Mouse (Mus musculus) neural tube, embryonic 14.5 days (tissue): Measurements from ENCODE around the gene Dbndd1. TPM values are rescaled to one million over a fixed set of nuclear protein-coding genes. Genes with fewer than 3 reads are reported as not detected.

ENCODE experiments used
- ATAC-seq: fragments of 200-750 bp; cut with Nextera tagmentation; 2 replicates; pipeline ENCODE4 v1.8.0; 2017; ENCODE audit warnings: low read depth, mild to moderate bottlenecking, moderate TSS enrichment, moderate library complexity
- H3K27ac ChIP-seq: fragments of 300-500 bp; sonication (generic); 2 replicates; pipeline ENCODE4 v1.5.1; 2014; ENCODE audit warnings: low read depth, mild to moderate bottlenecking, control low read depth, low read length, moderate library complexity, mixed read lengths
- H3K27me3 ChIP-seq: fragments of 300-500 bp; sonication (generic); 2 replicates; pipeline ENCODE4 v1.6.1; 2014; ENCODE audit warnings: low read length; ENCODE audit not compliant: control insufficient read depth, insufficient read depth
- H3K36me3 ChIP-seq: fragments of 300-500 bp; sonication (generic); 2 replicates; pipeline ENCODE4 v1.6.1; 2014; ENCODE audit warnings: low read length, mixed read lengths; ENCODE audit not compliant: control insufficient read depth, insufficient read depth
- H3K4me1 ChIP-seq: fragments of 300-500 bp; sonication (generic); 2 replicates; pipeline ENCODE4 v1.6.1; 2014; ENCODE audit warnings: low read length; ENCODE audit not compliant: control insufficient read depth, insufficient read depth
- H3K4me2 ChIP-seq: fragments of 300-500 bp; sonication (generic); 2 replicates; pipeline ENCODE4 v1.6.1; 2014; ENCODE audit warnings: mild to moderate bottlenecking, low read depth, low read length, control low read depth
- H3K4me3 ChIP-seq: fragments of 300-500 bp; sonication (generic); 2 replicates; pipeline ENCODE4 v1.5.1; 2014; ENCODE audit warnings: low read depth, low read length, control low read depth, mixed read lengths
- H3K9ac ChIP-seq: fragments of 300-500 bp; sonication (generic); replicated peaks from 2 replicates; pipeline ENCODE4 v1.6.1; 2014; ENCODE audit warnings: low read depth, mild to moderate bottlenecking, control low read depth, low read length, mixed read lengths
- H3K9me3 ChIP-seq: fragments of 300-500 bp; sonication (generic); 2 replicates; pipeline ENCODE4 v1.6.1; 2016; ENCODE audit warnings: low read length; ENCODE audit not compliant: control insufficient read depth
- WGBS: fragments of 180-500 bp; shearing (Covaris S2); extraction: QIAGEN DNeasy Blood & Tissue Kit; methylation state at CpG from one replicate; pipeline ENCODE4 v1.1.7; 2014; 5-methylcytosine and 5-hydroxymethylcytosine counted together
- polyA plus RNA-seq: library from polyadenylated mRNA; unstranded; fragments of >200 nt; fragmentation: Nextera tagmentation; extraction: Ambion mirVana; gene quantifications from 2 replicates; pipeline ENCODE4 v1.2.1, GENCODE M21; 2014

Gene Dbndd1
- polyA plus RNA-seq, 1 experiment from 2014 or later = 103 TPM

- Histone ChIP-seq H3K36me3 (peaks cover 89% of the 10 kb centered on the region), H3K9me3 (no peaks in the 10 kb centered on the region), H3K27me3 (no peaks in the 10 kb centered on the region), H3K4me1 (no peaks in the 10 kb centered on the region), H3K4me3 (no peak overlapping the region), H3K4me2 (no peak overlapping the region), H3K27ac (no peak overlapping the region), H3K9ac (no peak overlapping the region)
- no peak for ATAC-seq
- 98% methylated on average over 6 of the region's 6 CpGs for WGBS
Observed at GRCm38 (mm10) chr8:123503801-123504467, 11.3 kb downstream of the Dbndd1 start.

GRCm38 (mm10) chr8:123502192-123502591 lies 13.1 kb downstream of the Dbndd1 start:
- Histone ChIP-seq H3K9ac (no peak overlapping the region), H3K4me3 (no peak overlapping the region), H3K36me3 (peaks cover 78% of the 10 kb centered on the region), H3K4me1 (no peaks in the 10 kb centered on the region), H3K4me2 (no peak overlapping the region), H3K27me3 (no peaks in the 10 kb centered on the region), H3K27ac (no peak overlapping the region), H3K9me3 (no peaks in the 10 kb centered on the region)
- ATAC-seq = no peak
- WGBS = 96% methylated on average over 5 of the region's 5 CpGs

DNA sequence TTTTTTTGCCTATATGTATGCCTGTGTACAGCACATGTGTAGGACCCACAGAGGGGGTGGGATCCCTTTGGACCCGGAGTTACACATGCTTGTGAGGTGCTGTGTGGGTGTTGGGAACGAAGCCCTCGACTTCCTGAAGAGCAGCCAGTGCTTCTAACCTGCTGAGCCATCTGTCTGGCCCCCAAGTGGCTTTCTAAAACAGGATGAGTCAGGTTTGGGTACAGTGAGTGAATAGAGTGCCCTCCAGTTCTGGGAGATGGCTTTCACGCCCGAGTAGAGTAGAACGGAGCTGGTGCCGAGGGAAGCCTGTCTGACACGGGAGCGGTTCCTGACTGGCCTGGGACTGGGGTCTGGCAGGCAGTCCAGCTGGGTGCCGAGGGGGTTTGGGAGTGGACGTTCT lies 15.7 kb downstream of the Dbndd1 start:
- Histone ChIP-seq H3K9ac (no peak overlapping the region), H3K36me3 (peaks cover 79% of the 10 kb centered on the region), H3K27ac (no peak overlapping the region), H3K4me2 (no peak overlapping the region), H3K4me1 (no peaks in the 10 kb centered on the region), H3K27me3 (no peaks in the 10 kb centered on the region), H3K9me3 (no peaks in the 10 kb centered on the region), H3K4me3 (no peak overlapping the region)
- ATAC-seq = no peak
- 96% methylated on average over 11 of the region's 11 CpGs for WGBS

- no peaks in the 10 kb centered on the region for H3K4me1 ChIP-seq
- H3K4me2 ChIP-seq = no peak overlapping the region
- ATAC-seq = no peak
- 95% methylated on average over 11 of the region's 11 CpGs for WGBS
- H3K9me3 ChIP-seq = no peaks in the 10 kb centered on the region
- H3K27me3 ChIP-seq = no peaks in the 10 kb centered on the region
- H3K27ac ChIP-seq = no peak overlapping the region
- no peak overlapping the region for H3K4me3 ChIP-seq
- H3K36me3 ChIP-seq = peaks cover 76% of the 10 kb centered on the region
- H3K9ac ChIP-seq = no peak overlapping the region
Observed at GRCm38 (mm10) chr8:123498963-123499362, 16.3 kb downstream of the Dbndd1 start.

GRCm38 (mm10) chr8:123497699-123498098 lies 17.6 kb downstream of the Dbndd1 start:
- no peak overlapping the region for H3K4me2 ChIP-seq
- no peak overlapping the region for H3K9ac ChIP-seq
- H3K27ac ChIP-seq = no peak overlapping the region
- ATAC-seq = no peak
- peaks cover 73% of the 10 kb centered on the region for H3K36me3 ChIP-seq
- H3K9me3 ChIP-seq = no peaks in the 10 kb centered on the region
- H3K4me1 ChIP-seq = no peaks in the 10 kb centered on the region
- WGBS = 86% methylated on average over 4 of the region's 4 CpGs
- H3K4me3 ChIP-seq = no peak overlapping the region
- H3K27me3 ChIP-seq = no peaks in the 10 kb centered on the region

DNA sequence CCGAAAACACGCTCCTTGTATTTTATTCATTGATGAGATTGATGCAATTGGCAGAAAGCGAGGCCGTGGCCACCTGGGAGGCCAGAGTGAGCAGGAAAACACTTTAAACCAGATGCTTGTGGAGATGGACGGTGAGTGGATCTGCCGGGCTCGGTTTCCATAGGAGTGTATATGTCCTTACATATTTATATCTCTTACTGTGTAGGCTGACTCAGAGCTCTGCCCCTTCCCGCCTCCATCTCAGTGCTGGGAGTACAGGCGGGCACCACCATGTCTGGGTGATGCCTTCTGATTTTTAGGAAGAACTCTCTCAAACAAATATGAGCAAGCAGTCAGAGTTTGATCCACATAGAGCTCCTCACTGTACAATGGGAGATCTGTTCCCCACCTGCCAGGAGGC lies 22.4 kb downstream of the Dbndd1 start:
- no peaks in the 10 kb centered on the region for H3K4me1 ChIP-seq
- no peak for ATAC-seq
- H3K27ac ChIP-seq = no peak overlapping the region
- no peak overlapping the region for H3K4me2 ChIP-seq
- H3K27me3 ChIP-seq = no peaks in the 10 kb centered on the region
- H3K9ac ChIP-seq = no peak overlapping the region
- H3K9me3 ChIP-seq = no peaks in the 10 kb centered on the region
- H3K4me3 ChIP-seq = no peak overlapping the region
- 98% methylated on average over 9 of the region's 9 CpGs for WGBS
- peaks cover 73% of the 10 kb centered on the region for H3K36me3 ChIP-seq

- peaks cover 74% of the 10 kb centered on the region for H3K36me3 ChIP-seq
- 93% methylated on average over 15 of the region's 15 CpGs for WGBS
- no peak overlapping the region for H3K9ac ChIP-seq
- no peaks in the 10 kb centered on the region for H3K27me3 ChIP-seq
- H3K4me1 ChIP-seq = no peaks in the 10 kb centered on the region
- H3K27ac ChIP-seq = no peak overlapping the region
- H3K4me3 ChIP-seq = no peak overlapping the region
- no peak for ATAC-seq
- H3K4me2 ChIP-seq = no peak overlapping the region
- no peaks in the 10 kb centered on the region for H3K9me3 ChIP-seq
Observed at GRCm38 (mm10) chr8:123491280-123492075, 23.8 kb downstream of the Dbndd1 start.

DNA sequence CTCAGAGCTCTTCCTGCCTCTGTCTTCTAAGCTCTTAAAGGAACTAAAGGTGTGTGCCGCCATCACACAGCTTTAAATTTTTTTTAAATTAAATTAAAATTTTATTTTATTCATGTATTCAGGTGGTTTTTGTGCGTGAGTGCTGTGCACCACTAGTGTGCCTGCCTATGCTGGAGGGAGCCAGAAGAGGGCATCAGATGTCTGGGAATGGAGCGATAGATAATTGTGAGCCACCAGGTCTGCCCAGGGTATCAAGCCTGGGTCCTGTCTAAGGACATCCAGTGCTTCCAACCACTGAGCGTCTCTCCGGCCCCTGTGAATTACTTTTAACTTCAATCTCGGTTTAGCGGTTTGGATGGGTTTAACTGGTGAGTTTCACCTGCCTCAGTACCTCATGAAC lies 32.6 kb downstream of the Dbndd1 start:
- ATAC-seq = no peak
- Histone ChIP-seq H3K9ac (no peak overlapping the region), H3K27me3 (no peaks in the 10 kb centered on the region), H3K36me3 (peaks cover 36% of the 10 kb centered on the region), H3K4me3 (no peak overlapping the region), H3K4me1 (peaks cover 9% of the 10 kb centered on the region), H3K9me3 (no peaks in the 10 kb centered on the region), H3K27ac (no peak overlapping the region), H3K4me2 (no peak overlapping the region)
- WGBS = 84% methylated on average over 7 of the region's 7 CpGs
